Mouse (Mus musculus): Measurements from ENCODE around the gene Rpl27a. TPM values are rescaled to one million over a fixed set of nuclear protein-coding genes. Genes with fewer than 3 reads are reported as not detected.

Gene Rpl27a
- polyA plus RNA-seq, 1 experiment from 2014 or later: 124 TPM

- no peak overlapping the region for H3K4me3 ChIP-seq (ENCODE audit: low read depth, low read length)
- 6% methylated on average over 8 of the region's 8 CpGs for WGBS
- H3K27me3 ChIP-seq (ENCODE audit: control insufficient read depth, insufficient read depth, low read length): no peaks in the 10 kb centered on the region
- DNase-seq (ENCODE audit: low spot score) (peak; percentile 41), ATAC-seq (ENCODE audit: low FRiP score) (no peak)
- H3K36me3 ChIP-seq (ENCODE audit: control insufficient read depth, insufficient read depth, low read length): no peaks in the 10 kb centered on the region
- H3K4me1 ChIP-seq (replicated peaks; ENCODE audit: control insufficient read depth, insufficient read depth, low read length): peaks cover 5% of the 10 kb centered on the region
- 0 out of 2 replicates have a peak overlapping the region, but pooled peaks have one; percentile 14 for H3K4me2 ChIP-seq (replicated peaks; ENCODE audit: low read depth, low read length)
- no peak overlapping the region for H3K27ac ChIP-seq (ENCODE audit: low read depth, low read length)
- H3K9ac ChIP-seq (ENCODE audit: low read depth, low read length): peak overlapping the region; percentile 19; the same call in 1 of the 2 replicates
- H3K9me3 ChIP-seq (ENCODE audit: control insufficient read depth, low read length): no peaks in the 10 kb centered on the region
Observed at GRCm38 (mm10) chr7:109507119-109507518, 11.8 kb upstream of the Rpl27a start.

- Histone ChIP-seq H3K9ac (ENCODE audit: low read depth, low read length) (peak overlapping the region; percentile 19; the same call in 1 of the 2 replicates), H3K27me3 (ENCODE audit: control insufficient read depth, insufficient read depth, low read length) (no peaks in the 10 kb centered on the region), H3K4me3 (ENCODE audit: low read depth, low read length) (no peak overlapping the region), H3K4me2 (replicated peaks; ENCODE audit: low read depth, low read length) (no peak overlapping the region), H3K4me1 (replicated peaks; ENCODE audit: control insufficient read depth, insufficient read depth, low read length) (peaks cover 5% of the 10 kb centered on the region), H3K27ac (ENCODE audit: low read depth, low read length) (no peak overlapping the region), H3K9me3 (ENCODE audit: control insufficient read depth, low read length) (no peaks in the 10 kb centered on the region), H3K36me3 (ENCODE audit: control insufficient read depth, insufficient read depth, low read length) (no peaks in the 10 kb centered on the region)
- 42% methylated on average over 9 of the region's 9 CpGs for WGBS
- ATAC-seq (ENCODE audit: low FRiP score) (no peak), DNase-seq (ENCODE audit: low spot score) (no peak)
Observed at GRCm38 (mm10) chr7:109507572-109507971, 11.4 kb upstream of the Rpl27a start.

GRCm38 (mm10) chr7:109508034-109508433 lies 10.9 kb upstream of the Rpl27a start, which contains the start of gene Trim66:
Gene Trim66, minus strand, starts transcription at chr7:109508134.
- Histone ChIP-seq H3K4me2 (replicated peaks; ENCODE audit: low read depth, low read length) (0 out of 2 replicates have a peak within 1 kb of the TSS, but pooled peaks have one; percentile 14), H3K27ac (ENCODE audit: low read depth, low read length) (no peak within 1 kb of the TSS), H3K9me3 (ENCODE audit: control insufficient read depth, low read length) (no peaks in the 10 kb centered on the region), H3K4me3 (ENCODE audit: low read depth, low read length) (no peak within 1 kb of the TSS), H3K9ac (ENCODE audit: low read depth, low read length) (peak within 1 kb of the TSS; percentile 19; the same call in 1 of the 2 replicates), H3K4me1 (replicated peaks; ENCODE audit: control insufficient read depth, insufficient read depth, low read length) (peaks cover 5% of the 10 kb centered on the region), H3K36me3 (ENCODE audit: control insufficient read depth, insufficient read depth, low read length) (no peaks in the 10 kb centered on the region), H3K27me3 (ENCODE audit: control insufficient read depth, insufficient read depth, low read length) (no peaks in the 10 kb centered on the region)
- DNase-seq (ENCODE audit: low spot score): no peak
- WGBS: 86% methylated on average over 4 of the region's 4 CpGs
- ATAC-seq (ENCODE audit: low FRiP score): no peak

GRCm38 (mm10) chr7:109510799-109511198 lies 8.1 kb upstream of the Rpl27a start:
- H3K4me2 ChIP-seq (replicated peaks; ENCODE audit: low read depth, low read length): no peak overlapping the region
- no peak for DNase-seq (ENCODE audit: low spot score)
- H3K4me1 ChIP-seq (replicated peaks; ENCODE audit: control insufficient read depth, insufficient read depth, low read length): peaks cover 5% of the 10 kb centered on the region
- H3K9ac ChIP-seq (ENCODE audit: low read depth, low read length): no peak overlapping the region
- H3K27me3 ChIP-seq (ENCODE audit: control insufficient read depth, insufficient read depth, low read length): no peaks in the 10 kb centered on the region
- no peaks in the 10 kb centered on the region for H3K9me3 ChIP-seq (ENCODE audit: control insufficient read depth, low read length)
- no peaks in the 10 kb centered on the region for H3K36me3 ChIP-seq (ENCODE audit: control insufficient read depth, insufficient read depth, low read length)
- no peak overlapping the region for H3K27ac ChIP-seq (ENCODE audit: low read depth, low read length)
- ATAC-seq (ENCODE audit: low FRiP score): no peak
- 71% methylated on average over 2 of the region's 2 CpGs for WGBS
- H3K4me3 ChIP-seq (ENCODE audit: low read depth, low read length): no peak overlapping the region

- no peak overlapping the region for H3K4me2 ChIP-seq (replicated peaks; ENCODE audit: low read depth, low read length)
- H3K27ac ChIP-seq (ENCODE audit: low read depth, low read length): no peak overlapping the region
- no peak overlapping the region for H3K9ac ChIP-seq (ENCODE audit: low read depth, low read length)
- H3K27me3 ChIP-seq (ENCODE audit: control insufficient read depth, insufficient read depth, low read length): no peaks in the 10 kb centered on the region
- ATAC-seq (ENCODE audit: low FRiP score) (no peak), DNase-seq (ENCODE audit: low spot score) (no peak)
- no peaks in the 10 kb centered on the region for H3K9me3 ChIP-seq (ENCODE audit: control insufficient read depth, low read length)
- peaks cover 5% of the 10 kb centered on the region for H3K4me1 ChIP-seq (replicated peaks; ENCODE audit: control insufficient read depth, insufficient read depth, low read length)
- WGBS: 88% methylated on average over 3 of the region's 3 CpGs
- H3K36me3 ChIP-seq (ENCODE audit: control insufficient read depth, insufficient read depth, low read length): no peaks in the 10 kb centered on the region
- H3K4me3 ChIP-seq (ENCODE audit: low read depth, low read length): no peak overlapping the region
Observed at GRCm38 (mm10) chr7:109511838-109512237, 7.1 kb upstream of the Rpl27a start.

GRCm38 (mm10) chr7:109516500-109516899 lies 2.4 kb upstream of the Rpl27a start:
- H3K4me1 ChIP-seq (replicated peaks; ENCODE audit: control insufficient read depth, insufficient read depth, low read length): 0 out of 2 replicates have a peak, but pooled peaks cover 3% of the 10 kb centered on the region
- no peak overlapping the region for H3K4me3 ChIP-seq (ENCODE audit: low read depth, low read length)
- H3K9ac ChIP-seq (ENCODE audit: low read depth, low read length): no peak overlapping the region
- WGBS: 83% methylated on average over 3 of the region's 3 CpGs
- H3K36me3 ChIP-seq (ENCODE audit: control insufficient read depth, insufficient read depth, low read length): no peaks in the 10 kb centered on the region
- H3K9me3 ChIP-seq (ENCODE audit: control insufficient read depth, low read length): no peaks in the 10 kb centered on the region
- no peak overlapping the region for H3K4me2 ChIP-seq (replicated peaks; ENCODE audit: low read depth, low read length)
- H3K27ac ChIP-seq (ENCODE audit: low read depth, low read length): no peak overlapping the region
- no peak for DNase-seq (ENCODE audit: low spot score)
- no peaks in the 10 kb centered on the region for H3K27me3 ChIP-seq (ENCODE audit: control insufficient read depth, insufficient read depth, low read length)
- no peak for ATAC-seq (ENCODE audit: low FRiP score)

GRCm38 (mm10) chr7:109518036-109518681 lies 788 bp upstream of the Rpl27a start:
- peaks cover 5% of the 10 kb centered on the region; the same call in 1 of the 2 replicates for H3K36me3 ChIP-seq (ENCODE audit: control insufficient read depth, insufficient read depth, low read length)
- H3K27ac ChIP-seq (ENCODE audit: low read depth, low read length): peak overlapping the region; percentile 91
- peak; percentile 38 for DNase-seq (ENCODE audit: low spot score)
- no peaks in the 10 kb centered on the region for H3K27me3 ChIP-seq (ENCODE audit: control insufficient read depth, insufficient read depth, low read length)
- 26% methylated on average over 10 of the region's 10 CpGs for WGBS
- H3K4me3 ChIP-seq (ENCODE audit: low read depth, low read length): peak overlapping the region; percentile 87
- H3K4me1 ChIP-seq (replicated peaks; ENCODE audit: control insufficient read depth, insufficient read depth, low read length): 0 out of 2 replicates have a peak, but pooled peaks cover 3% of the 10 kb centered on the region
- peak overlapping the region; percentile 56 for H3K4me2 ChIP-seq (replicated peaks; ENCODE audit: low read depth, low read length)
- H3K9me3 ChIP-seq (ENCODE audit: control insufficient read depth, low read length): no peaks in the 10 kb centered on the region
- no peak; the same call in none of the 2 replicates for ATAC-seq (ENCODE audit: low FRiP score)
- peak overlapping the region; percentile 73 for H3K9ac ChIP-seq (ENCODE audit: low read depth, low read length)

GRCm38 (mm10) chr7:109519936-109520335 lies 989 bp downstream of the Rpl27a start:
- H3K4me3 ChIP-seq (ENCODE audit: low read depth, low read length): peak overlapping the region; percentile 87
- H3K9ac ChIP-seq (ENCODE audit: low read depth, low read length): peak overlapping the region; percentile 95
- H3K27me3 ChIP-seq (ENCODE audit: control insufficient read depth, insufficient read depth, low read length): no peaks in the 10 kb centered on the region
- H3K4me1 ChIP-seq (replicated peaks; ENCODE audit: control insufficient read depth, insufficient read depth, low read length): 0 out of 2 replicates have a peak, but pooled peaks cover 3% of the 10 kb centered on the region
- H3K9me3 ChIP-seq (ENCODE audit: control insufficient read depth, low read length): no peaks in the 10 kb centered on the region
- peaks cover 14% of the 10 kb centered on the region; the same call in 1 of the 2 replicates for H3K36me3 ChIP-seq (ENCODE audit: control insufficient read depth, insufficient read depth, low read length)
- H3K27ac ChIP-seq (ENCODE audit: low read depth, low read length): 0 out of 2 replicates have a peak overlapping the region, but pooled peaks have one; percentile 91
- no peak for DNase-seq (ENCODE audit: low spot score)
- 4% methylated on average over 10 of the region's 10 CpGs for WGBS
- no peak for ATAC-seq (ENCODE audit: low FRiP score)
- peak overlapping the region; percentile 87 for H3K4me2 ChIP-seq (replicated peaks; ENCODE audit: low read depth, low read length)

- H3K9me3 ChIP-seq (ENCODE audit: control insufficient read depth, low read length): no peaks in the 10 kb centered on the region
- no peak for ATAC-seq (ENCODE audit: low FRiP score)
- H3K9ac ChIP-seq (ENCODE audit: low read depth, low read length): no peak overlapping the region; the same call in 1 of the 2 replicates
- WGBS: 85% methylated on average over 5 of the region's 5 CpGs
- peaks cover 14% of the 10 kb centered on the region; the same call in 1 of the 2 replicates for H3K36me3 ChIP-seq (ENCODE audit: control insufficient read depth, insufficient read depth, low read length)
- no peak overlapping the region for H3K4me2 ChIP-seq (replicated peaks; ENCODE audit: low read depth, low read length)
- DNase-seq (ENCODE audit: low spot score): no peak
- 0 out of 2 replicates have a peak, but pooled peaks cover 3% of the 10 kb centered on the region for H3K4me1 ChIP-seq (replicated peaks; ENCODE audit: control insufficient read depth, insufficient read depth, low read length)
- H3K27me3 ChIP-seq (ENCODE audit: control insufficient read depth, insufficient read depth, low read length): no peaks in the 10 kb centered on the region
- H3K27ac ChIP-seq (ENCODE audit: low read depth, low read length): no peak overlapping the region
- H3K4me3 ChIP-seq (ENCODE audit: low read depth, low read length): no peak overlapping the region
Observed at GRCm38 (mm10) chr7:109522084-109522483, 3.1 kb downstream of the Rpl27a start.

Data from hindbrain, embryonic 11.5 days (tissue).